In genomic region chr7:99864241-99865028, GRCm38 (mm10) we compare ENCODE assay signal across 13 mouse cellular contexts. TPM values are rescaled to one million over a fixed set of nuclear protein-coding genes. Genes with fewer than 3 reads are reported as not detected.
A peak's percentile ranks its signal among the peaks of the same experiment; 100 is the strongest.
DNase-seq lines count a peak whose midpoint lies in the region; ATAC-seq and TF ChIP-seq lines count a peak whose summit lies in the region.
"Had no signal": no experiment of that assay in that cellular context is flagged by ENCODE, and none has a peak within 500 bp of the region (broad histone marks: within the 10 kb centered on the region; RNA-seq: fewer than 3 reads in every experiment).

No protein-coding gene starts in this region.

- no peak for TF ChIP-seq POLR2A in embryonic fibroblast, embryonic 13.5 days (IDR thresholded peaks at IDR 0.05; ENCODE audit: low read depth, low read length)

- peak; percentile 35 for DNase-seq in 416B (ENCODE audit: low read depth)
- peak; percentile 87 for DNase-seq in NIH3T3 (ENCODE audit: low read depth)
- no peak for DNase-seq in kidney, adult 18-20 months
- DNase-seq in urinary bladder, postnatal 4 days (ENCODE audit: low spot score in 2 of 2) = no peak
- DNase-seq: cerebellum, postnatal 36 days; lung, postnatal 36 days; right cerebral cortex, adult 18-20 months; thymus, postnatal 4 days had no signal

- H3K27ac ChIP-seq in hindbrain, embryonic 12.5 days = 0 out of 2 replicates have a peak overlapping the region, but pooled peaks have one; percentile 7
- no peak overlapping the region for H3K27ac ChIP-seq in hindbrain, embryonic 16.5 days (ENCODE audit: low read depth, low read length)
- H3K27ac ChIP-seq in embryonic fibroblast, embryonic 13.5 days (ENCODE audit: insufficient read depth, low read length) = peak overlapping the region; percentile 87
- H3K27ac ChIP-seq: limb, embryonic 13.5 days had no signal

- H3K9me3 ChIP-seq in hindbrain, embryonic 12.5 days (replicated peaks) = no peaks in the 10 kb centered on the region
- H3K9me3 ChIP-seq in hindbrain, embryonic 16.5 days (ENCODE audit: control insufficient read depth, low read length) = no peaks in the 10 kb centered on the region
- H3K9me3 ChIP-seq: limb, embryonic 13.5 days had no signal

- WGBS in hindbrain, embryonic 12.5 days = 32% methylated on average over 10 of the region's 11 CpGs
- 33% methylated on average over 11 of the region's 11 CpGs for WGBS in hindbrain, embryonic 16.5 days

- no peaks in the 10 kb centered on the region for H3K36me3 ChIP-seq in hindbrain, embryonic 12.5 days
- H3K36me3 ChIP-seq in hindbrain, embryonic 16.5 days (ENCODE audit: control insufficient read depth, insufficient read depth, low read length) = no peaks in the 10 kb centered on the region
- H3K36me3 ChIP-seq: limb, embryonic 13.5 days had no signal

- H3K4me1 ChIP-seq in hindbrain, embryonic 12.5 days = peaks cover 12% of the 10 kb centered on the region
- H3K4me1 ChIP-seq in hindbrain, embryonic 16.5 days (ENCODE audit: control insufficient read depth, insufficient read depth, low read depth, low read length) = no peaks in the 10 kb centered on the region
- peaks cover 5% of the 10 kb centered on the region for H3K4me1 ChIP-seq in embryonic fibroblast, embryonic 13.5 days (ENCODE audit: control insufficient read depth, insufficient read depth, low read length)

- H3K27me3 ChIP-seq in hindbrain, embryonic 12.5 days = no peaks in the 10 kb centered on the region
- no peaks in the 10 kb centered on the region for H3K27me3 ChIP-seq in hindbrain, embryonic 16.5 days (replicated peaks; ENCODE audit: control insufficient read depth, insufficient read depth, low read length)
- H3K27me3 ChIP-seq: limb, embryonic 13.5 days had no signal

- TF ChIP-seq CTCF in embryonic fibroblast, embryonic 13.5 days (IDR thresholded peaks at IDR 0.05; ENCODE audit: borderline replicate concordance, insufficient read depth, low read length) = no peak

- H3K4me3 ChIP-seq in hindbrain, embryonic 12.5 days = no peak overlapping the region
- H3K4me3 ChIP-seq in hindbrain, embryonic 16.5 days (ENCODE audit: low read length) = no peak overlapping the region
- no peak overlapping the region for H3K4me3 ChIP-seq in embryonic fibroblast, embryonic 13.5 days (ENCODE audit: insufficient read depth, low read length)
- H3K4me3 ChIP-seq: limb, embryonic 13.5 days had no signal

- no peak overlapping the region for H3K9ac ChIP-seq in hindbrain, embryonic 12.5 days
- H3K9ac ChIP-seq in hindbrain, embryonic 16.5 days (ENCODE audit: low read depth, low read length) = no peak overlapping the region
- H3K9ac ChIP-seq: limb, embryonic 13.5 days had no signal

- H3K4me2 ChIP-seq in hindbrain, embryonic 12.5 days (replicated peaks) = no peak overlapping the region
- H3K4me2 ChIP-seq in hindbrain, embryonic 16.5 days (ENCODE audit: low read length) = no peak overlapping the region
- H3K4me2 ChIP-seq: limb, embryonic 13.5 days had no signal

- ATAC-seq in hindbrain, embryonic 12.5 days (ENCODE audit: low FRiP score) = no peak
- no peak for ATAC-seq in hindbrain, embryonic 16.5 days
- ATAC-seq: activated CD4-positive, CD25-positive, alpha-beta regulatory T cell, adult 4 months had no signal

RNA-seq across cellular contexts. Expression of gene Spcs2, which starts 1.2 kb away (rescaled TPM):
- 352 and 354 TPM in 2 replicates for polyA plus RNA-seq in hindbrain, embryonic 12.5 days (2016; fragmentation: Nextera tagmentation; extraction: Ambion mirVana)
- 286 and 290 TPM in 2 replicates for polyA plus RNA-seq in hindbrain, embryonic 16.5 days (2015; fragmentation: Nextera tagmentation; extraction: Ambion mirVana)
- polyA plus RNA-seq in embryonic fibroblast, embryonic 13.5 days (2011; ENCODE audit: insufficient read length, low read depth, missing spikeins) = 132 and 168 TPM in 2 replicates

RNA-seq across cellular contexts. Expression of gene Xrra1, which starts 5.5 kb away (rescaled TPM):
- 0.44 and 0.94 TPM in 2 replicates for polyA plus RNA-seq in hindbrain, embryonic 12.5 days (2016; fragmentation: Nextera tagmentation; extraction: Ambion mirVana)
- polyA plus RNA-seq in hindbrain, embryonic 16.5 days (2015; fragmentation: Nextera tagmentation; extraction: Ambion mirVana) = 0.81 and 1.2 TPM in 2 replicates
- polyA plus RNA-seq in embryonic fibroblast, embryonic 13.5 days (2011; ENCODE audit: insufficient read length, low read depth, missing spikeins) = 0.27 and 0.81 TPM in 2 replicates

RNA-seq across cellular contexts. Expression of gene Neu3, which starts 36.2 kb away (rescaled TPM):
- 2.3 and 2.5 TPM in 2 replicates for polyA plus RNA-seq in hindbrain, embryonic 12.5 days (2016; fragmentation: Nextera tagmentation; extraction: Ambion mirVana)
- 2.3 and 2.8 TPM in 2 replicates for polyA plus RNA-seq in hindbrain, embryonic 16.5 days (2015; fragmentation: Nextera tagmentation; extraction: Ambion mirVana)
- 1.9 and 2.3 TPM in 2 replicates for polyA plus RNA-seq in embryonic fibroblast, embryonic 13.5 days (2011; ENCODE audit: insufficient read length, low read depth, missing spikeins)

Comparison
In these comparisons a context has a peak if more than half of its experiments do, and no peak if none do; other contexts are left out.
1. DNase-seq: peak in 416B (single experiment) and NIH3T3 (single experiment); none in kidney, adult 18-20 months (single experiment) and urinary bladder, postnatal 4 days (0 of 2).